Mouse (Mus musculus): ENCODE data around the gene Alox12b. TPM values are rescaled to one million over a fixed set of nuclear protein-coding genes. Genes with fewer than 3 reads are reported as not detected.

The Alox12b gene
- polyA plus RNA-seq, 1 experiment, result 0.27 TPM

DNA sequence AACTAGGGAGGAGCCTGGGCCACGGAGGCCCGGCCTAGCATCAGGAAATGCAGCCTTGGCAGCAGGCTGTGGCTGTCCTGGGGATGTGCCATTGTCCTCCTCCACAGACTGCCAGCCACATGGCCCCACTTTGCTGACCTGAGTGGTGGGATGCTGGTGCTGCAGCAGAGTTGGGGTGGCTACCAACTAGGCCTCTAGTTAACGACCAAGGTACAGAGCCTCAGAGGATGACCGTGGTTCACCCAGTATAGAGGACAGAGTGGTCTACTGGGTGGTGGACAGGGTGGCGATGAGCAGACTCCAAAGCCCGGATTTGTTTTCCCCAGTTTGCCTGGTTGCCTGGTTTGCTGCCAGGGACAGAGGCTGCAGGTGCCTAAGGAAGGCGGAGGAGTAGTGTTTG lies 17.9 kb downstream of the Alox12b start:
- Histone ChIP-seq H3K4me3 (ENCODE audit: insufficient read depth, low read depth, low read length) (no peak overlapping the region), H3K27me3 (replicated peaks; ENCODE audit: control insufficient read depth, insufficient read depth, low read length) (no peaks in the 10 kb centered on the region), H3K4me1 (ENCODE audit: control insufficient read depth, insufficient read depth, low read length) (no peaks in the 10 kb centered on the region), H3K36me3 (ENCODE audit: control insufficient read depth, insufficient read depth, low read length) (no peaks in the 10 kb centered on the region), H3K27ac (ENCODE audit: insufficient read depth, low read depth, low read length) (no peak overlapping the region)
- DNase-seq, result no peak
- 73% methylated on average over 7 of the region's 7 CpGs for WGBS
- TF ChIP-seq POLR2A (IDR thresholded peaks at IDR 0.05; ENCODE audit: low read depth, low read length) (no peak), CTCF (conservative IDR thresholded peaks at IDR 0.05; ENCODE audit: insufficient read depth, insufficient read length, low read depth, low read length) (no peak)

DNA sequence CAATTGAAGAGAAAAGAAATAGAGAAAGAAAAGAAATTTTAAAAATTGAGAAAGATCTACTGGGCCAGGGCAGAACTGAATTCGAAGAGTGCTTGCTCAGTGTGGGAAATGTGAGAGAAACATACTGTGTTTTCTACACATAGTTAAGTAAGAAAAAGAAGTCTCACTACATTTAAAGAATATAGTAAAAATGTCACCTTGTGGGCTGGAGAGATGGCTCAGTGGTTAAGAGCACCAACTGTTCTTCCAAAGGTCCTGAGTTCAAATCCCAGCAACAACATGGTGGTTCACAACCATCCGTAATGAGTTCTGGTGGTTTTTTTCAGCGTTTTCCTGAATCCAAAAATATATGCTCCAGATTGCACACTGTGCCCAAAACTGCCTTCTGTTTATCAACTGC lies 21.7 kb downstream of the Alox12b start:
- H3K27me3 ChIP-seq (replicated peaks; ENCODE audit: control insufficient read depth, insufficient read depth, low read length), result no peaks in the 10 kb centered on the region
- H3K4me3 ChIP-seq (ENCODE audit: insufficient read depth, low read depth, low read length), result no peak overlapping the region
- 87% methylated on average over 3 of the region's 3 CpGs for WGBS
- DNase-seq, result no peak
- H3K4me1 ChIP-seq (ENCODE audit: control insufficient read depth, insufficient read depth, low read length), result no peaks in the 10 kb centered on the region
- no peak overlapping the region for H3K27ac ChIP-seq (ENCODE audit: insufficient read depth, low read depth, low read length)
- no peaks in the 10 kb centered on the region for H3K36me3 ChIP-seq (ENCODE audit: control insufficient read depth, insufficient read depth, low read length)
- no peak for TF ChIP-seq CTCF (conservative IDR thresholded peaks at IDR 0.05; ENCODE audit: insufficient read depth, insufficient read length, low read depth, low read length)
- no peak for TF ChIP-seq POLR2A (IDR thresholded peaks at IDR 0.05; ENCODE audit: low read depth, low read length)

- no peaks in the 10 kb centered on the region for H3K36me3 ChIP-seq (ENCODE audit: control insufficient read depth, insufficient read depth, low read length)
- no peak overlapping the region for H3K4me3 ChIP-seq (ENCODE audit: insufficient read depth, low read depth, low read length)
- no peaks in the 10 kb centered on the region for H3K27me3 ChIP-seq (replicated peaks; ENCODE audit: control insufficient read depth, insufficient read depth, low read length)
- no peak overlapping the region for H3K27ac ChIP-seq (ENCODE audit: insufficient read depth, low read depth, low read length)
- H3K4me1 ChIP-seq (ENCODE audit: control insufficient read depth, insufficient read depth, low read length), result no peaks in the 10 kb centered on the region
- no peak for TF ChIP-seq CTCF (conservative IDR thresholded peaks at IDR 0.05; ENCODE audit: insufficient read depth, insufficient read length, low read depth, low read length)
- no peak for TF ChIP-seq POLR2A (IDR thresholded peaks at IDR 0.05; ENCODE audit: low read depth, low read length)
- DNase-seq, result no peak
- 69% methylated on average over 3 of the region's 3 CpGs for WGBS
These were observed 22.7 kb downstream of the Alox12b start for GRCm38 (mm10) chr11:69179512-69179911.

DNA sequence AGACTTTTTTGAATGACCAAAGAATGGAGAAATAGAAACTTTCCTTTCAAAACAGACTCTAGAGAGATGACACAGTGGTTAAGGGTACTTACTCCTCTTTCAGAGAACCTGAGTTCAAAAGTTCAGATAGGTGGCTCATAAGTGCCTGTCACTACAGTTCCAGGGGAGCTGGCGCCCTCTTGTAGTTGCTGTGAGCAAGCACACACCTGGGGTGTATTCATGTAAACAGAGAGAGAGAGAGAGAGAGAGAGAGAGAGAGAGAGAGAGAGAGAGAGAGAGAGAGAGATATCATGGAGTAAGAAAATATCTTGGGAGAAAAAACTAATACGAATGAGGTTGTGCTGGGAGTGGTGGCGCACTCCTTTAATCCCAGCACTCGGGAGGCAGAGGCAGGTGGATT lies 23.3 kb downstream of the Alox12b start:
- 90% methylated on average over 4 of the region's 4 CpGs for WGBS
- Histone ChIP-seq H3K27ac (ENCODE audit: insufficient read depth, low read depth, low read length) (no peak overlapping the region), H3K27me3 (replicated peaks; ENCODE audit: control insufficient read depth, insufficient read depth, low read length) (no peaks in the 10 kb centered on the region), H3K36me3 (ENCODE audit: control insufficient read depth, insufficient read depth, low read length) (no peaks in the 10 kb centered on the region), H3K4me1 (ENCODE audit: control insufficient read depth, insufficient read depth, low read length) (no peaks in the 10 kb centered on the region), H3K4me3 (ENCODE audit: insufficient read depth, low read depth, low read length) (no peak overlapping the region)
- no peak for DNase-seq
- TF ChIP-seq POLR2A (IDR thresholded peaks at IDR 0.05; ENCODE audit: low read depth, low read length) (no peak), CTCF (conservative IDR thresholded peaks at IDR 0.05; ENCODE audit: insufficient read depth, insufficient read length, low read depth, low read length) (no peak)

DNA sequence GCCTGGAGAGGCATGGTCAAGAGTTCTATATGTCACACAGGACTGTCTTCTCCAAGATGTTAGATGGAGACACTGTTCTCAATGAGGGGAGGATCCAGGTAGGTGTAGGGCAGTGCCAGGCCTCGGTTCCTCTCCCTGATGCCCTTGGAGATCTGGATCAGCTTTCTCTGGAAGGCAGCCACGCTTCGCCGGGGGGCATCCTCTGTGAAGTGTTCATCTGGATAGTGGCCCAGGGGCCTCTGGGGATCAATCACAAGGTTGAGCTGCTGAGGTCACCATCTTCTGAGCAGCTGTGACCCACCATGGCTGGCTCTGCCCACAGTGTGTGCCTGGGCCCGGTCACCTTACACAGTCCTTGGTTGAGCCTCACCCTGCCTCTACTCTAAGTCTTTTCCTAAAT lies 28.2 kb downstream of the Alox12b start:
- H3K4me1 ChIP-seq (ENCODE audit: control insufficient read depth, insufficient read depth, low read length), result no peaks in the 10 kb centered on the region
- no peak for TF ChIP-seq CTCF (conservative IDR thresholded peaks at IDR 0.05; ENCODE audit: insufficient read depth, insufficient read length, low read depth, low read length)
- no peak for TF ChIP-seq POLR2A (IDR thresholded peaks at IDR 0.05; ENCODE audit: low read depth, low read length)
- H3K36me3 ChIP-seq (ENCODE audit: control insufficient read depth, insufficient read depth, low read length), result no peaks in the 10 kb centered on the region
- 73% methylated on average over 5 of the region's 5 CpGs for WGBS
- no peak overlapping the region for H3K4me3 ChIP-seq (ENCODE audit: insufficient read depth, low read depth, low read length)
- DNase-seq, result no peak
- H3K27ac ChIP-seq (ENCODE audit: insufficient read depth, low read depth, low read length), result no peak overlapping the region
- no peaks in the 10 kb centered on the region for H3K27me3 ChIP-seq (replicated peaks; ENCODE audit: control insufficient read depth, insufficient read depth, low read length)

DNA sequence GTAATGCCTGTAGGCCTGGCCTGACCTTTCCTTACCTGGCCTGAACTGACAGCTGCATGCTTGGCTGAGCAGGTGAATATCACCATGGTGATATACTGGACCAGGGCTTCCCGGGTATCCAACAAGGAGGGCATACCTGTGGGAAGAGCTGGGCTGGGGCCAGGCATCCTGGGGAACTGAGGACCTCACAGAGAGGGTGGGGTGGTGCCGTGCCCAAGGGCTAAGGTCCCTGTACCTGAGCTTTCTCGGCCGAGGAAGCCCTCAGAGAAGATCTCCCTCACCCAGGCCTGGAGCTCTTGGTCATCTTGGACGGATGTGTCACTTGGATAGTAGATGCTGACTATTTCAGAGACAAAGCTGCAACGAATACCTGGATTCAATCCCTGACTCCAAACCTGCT lies 29.1 kb downstream of the Alox12b start:
- Histone ChIP-seq H3K4me3 (ENCODE audit: insufficient read depth, low read depth, low read length) (no peak overlapping the region), H3K27me3 (replicated peaks; ENCODE audit: control insufficient read depth, insufficient read depth, low read length) (no peaks in the 10 kb centered on the region), H3K36me3 (ENCODE audit: control insufficient read depth, insufficient read depth, low read length) (no peaks in the 10 kb centered on the region), H3K4me1 (ENCODE audit: control insufficient read depth, insufficient read depth, low read length) (no peaks in the 10 kb centered on the region), H3K27ac (ENCODE audit: insufficient read depth, low read depth, low read length) (no peak overlapping the region)
- TF ChIP-seq POLR2A (IDR thresholded peaks at IDR 0.05; ENCODE audit: low read depth, low read length), result no peak
- no peak for TF ChIP-seq CTCF (conservative IDR thresholded peaks at IDR 0.05; ENCODE audit: insufficient read depth, insufficient read length, low read depth, low read length)
- 82% methylated on average over 6 of the region's 6 CpGs for WGBS
- no peak for DNase-seq

DNA sequence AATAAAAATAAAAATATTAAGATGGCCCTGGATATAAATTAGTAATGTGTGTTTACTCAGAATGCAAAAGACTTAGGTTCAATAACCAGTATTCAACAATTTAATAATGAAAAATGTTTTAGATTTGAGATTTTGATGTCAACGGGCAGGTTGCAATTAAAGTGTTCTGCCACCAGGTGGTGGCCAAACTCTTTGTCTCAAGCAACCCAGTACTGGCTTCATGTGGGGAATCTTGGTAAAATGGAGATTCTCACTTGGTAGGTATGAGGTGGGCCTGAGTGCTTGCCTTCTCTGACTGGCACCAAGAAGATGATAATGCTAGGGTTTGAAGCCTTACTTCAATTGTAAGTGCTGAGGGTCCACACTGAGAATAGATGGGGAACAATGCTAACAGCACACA lies 36.1 kb downstream of the Alox12b start:
- no peak overlapping the region for H3K27ac ChIP-seq (ENCODE audit: insufficient read depth, low read depth, low read length)
- H3K36me3 ChIP-seq (ENCODE audit: control insufficient read depth, insufficient read depth, low read length), result no peaks in the 10 kb centered on the region
- no peak overlapping the region for H3K4me3 ChIP-seq (ENCODE audit: insufficient read depth, low read depth, low read length)
- DNase-seq, result peak; percentile 30
- no peaks in the 10 kb centered on the region for H3K4me1 ChIP-seq (ENCODE audit: control insufficient read depth, insufficient read depth, low read length)
- TF ChIP-seq CTCF (conservative IDR thresholded peaks at IDR 0.05; ENCODE audit: insufficient read depth, insufficient read length, low read depth, low read length) (peak; percentile 71), POLR2A (IDR thresholded peaks at IDR 0.05; ENCODE audit: low read depth, low read length) (no peak)
- no peaks in the 10 kb centered on the region for H3K27me3 ChIP-seq (replicated peaks; ENCODE audit: control insufficient read depth, insufficient read depth, low read length)
- 2% methylated on average over 1 of the region's 1 CpGs for WGBS

DNA sequence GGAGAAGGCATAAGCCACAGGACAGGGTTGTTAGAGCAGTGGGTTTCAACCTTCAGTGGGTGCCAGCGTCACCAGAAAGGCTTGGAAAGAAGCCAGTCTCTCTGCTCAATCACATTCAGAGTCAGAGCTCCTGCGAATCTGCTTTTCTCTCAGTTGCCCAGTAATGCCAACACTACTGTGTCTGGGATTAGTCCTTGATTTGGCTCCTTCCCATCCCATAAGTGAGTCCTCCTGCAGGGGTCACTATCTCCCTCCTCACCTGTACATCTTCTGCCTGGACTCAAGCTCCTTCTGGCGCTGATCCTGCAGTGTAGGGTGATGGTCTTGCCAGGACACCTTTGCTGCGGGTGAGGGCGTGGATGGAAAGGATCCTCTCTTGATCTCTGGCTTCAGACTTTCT lies 40.0 kb downstream of the Alox12b start:
- H3K27ac ChIP-seq (ENCODE audit: insufficient read depth, low read depth, low read length), result no peak overlapping the region
- H3K36me3 ChIP-seq (ENCODE audit: control insufficient read depth, insufficient read depth, low read length), result no peaks in the 10 kb centered on the region
- no peaks in the 10 kb centered on the region for H3K4me1 ChIP-seq (ENCODE audit: control insufficient read depth, insufficient read depth, low read length)
- TF ChIP-seq CTCF (conservative IDR thresholded peaks at IDR 0.05; ENCODE audit: insufficient read depth, insufficient read length, low read depth, low read length), result no peak; the same call in 1 of the 2 replicates
- TF ChIP-seq POLR2A (IDR thresholded peaks at IDR 0.05; ENCODE audit: low read depth, low read length), result no peak
- H3K27me3 ChIP-seq (replicated peaks; ENCODE audit: control insufficient read depth, insufficient read depth, low read length), result no peaks in the 10 kb centered on the region
- no peak overlapping the region for H3K4me3 ChIP-seq (ENCODE audit: insufficient read depth, low read depth, low read length)
- no peak for DNase-seq
- WGBS, result 11% methylated on average over 5 of the region's 5 CpGs
